Comparison of ENCODE assay signal across 8 mouse cellular contexts in the genomic region with DNA sequence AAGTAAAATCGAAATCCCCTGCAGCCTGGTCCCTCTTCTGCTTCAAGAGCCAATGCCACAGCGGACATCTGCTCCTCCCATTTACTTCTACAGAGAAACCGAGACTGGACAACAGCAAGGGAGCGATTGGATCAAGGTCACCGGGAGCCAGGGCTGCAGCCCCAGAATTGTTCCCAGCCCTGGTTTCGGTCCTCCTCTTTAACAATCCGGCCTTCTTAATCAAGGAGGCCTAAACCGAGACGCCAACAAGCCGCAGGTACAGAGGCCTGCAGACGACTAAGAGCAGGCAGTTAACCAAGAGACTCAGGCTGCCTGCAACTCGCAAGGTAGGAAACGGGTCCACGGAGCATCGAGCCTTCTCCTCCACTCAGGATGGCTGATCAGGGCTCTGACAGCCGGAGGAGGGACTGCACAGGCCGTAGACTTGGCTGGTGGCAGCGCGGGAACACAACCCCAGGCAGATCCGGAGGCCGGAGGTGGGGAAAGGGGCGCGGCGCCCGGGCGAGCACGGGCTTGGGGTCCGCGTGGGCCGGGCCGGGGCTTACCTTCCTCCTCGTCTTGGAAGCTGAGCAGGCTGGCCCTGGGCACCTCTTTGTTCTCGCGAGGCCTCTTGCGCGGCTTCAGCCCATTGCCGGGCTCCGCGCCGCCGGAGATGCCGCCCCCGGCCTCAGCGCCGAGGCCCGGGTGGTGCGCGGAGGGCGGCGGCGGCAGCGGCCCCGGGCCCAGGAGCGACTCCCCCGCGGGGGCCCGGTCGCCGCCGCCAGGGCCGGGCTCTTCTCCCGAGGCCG. TPM values are rescaled to one million over a fixed set of nuclear protein-coding genes. Genes with fewer than 3 reads are reported as not detected.
DNase-seq lines count a peak whose midpoint lies in the region; ATAC-seq and TF ChIP-seq lines count a peak whose summit lies in the region.

No protein-coding gene starts in this region.

- peak; percentile 60 for ATAC-seq in frontal cortex, adult (ENCODE audit: low TSS enrichment)
- ATAC-seq in hindbrain, embryonic 14.5 days (ENCODE audit: low FRiP score): peak; percentile 65
- peak; percentile 36 for ATAC-seq in megakaryocyte, adult 5-6 weeks (ENCODE audit: poor library complexity, severe bottlenecking)

- peaks cover 17% of the 10 kb centered on the region for H3K4me1 ChIP-seq in hindbrain, embryonic 14.5 days (replicated peaks; ENCODE audit: control insufficient read depth, insufficient read depth, low read length)

- H3K36me3 ChIP-seq in hindbrain, embryonic 14.5 days (replicated peaks; ENCODE audit: control insufficient read depth, insufficient read depth): peaks cover 21% of the 10 kb centered on the region

- peak; percentile 70 for DNase-seq in NIH3T3 (ENCODE audit: low read depth)
- peak; percentile 46 for DNase-seq in cerebellum, adult 8-10 months
- DNase-seq in hindbrain, embryonic 14.5 days (ENCODE audit: low spot score): peak; percentile 41
- DNase-seq in left cerebral cortex, adult 2 months (ENCODE audit: extremely low spot score in 1 of 2, low spot score in 2 of 2): peak; percentile 56
- peak; percentile 41 for DNase-seq in right cerebral cortex, adult 18-20 months
- DNase-seq in urinary bladder, postnatal 25 days (ENCODE audit: low spot score): peak; percentile 46

- H3K4me2 ChIP-seq in hindbrain, embryonic 14.5 days (replicated peaks): peak overlapping the region; percentile 73

- H3K9ac ChIP-seq in hindbrain, embryonic 14.5 days: peak overlapping the region; percentile 99

- no peak for TF ChIP-seq CTCF in left cerebral cortex, adult 2 months (IDR thresholded peaks at IDR 0.05)

- H3K27me3 ChIP-seq in hindbrain, embryonic 14.5 days (ENCODE audit: control insufficient read depth, insufficient read depth, low read length): no peaks in the 10 kb centered on the region

- WGBS in hindbrain, embryonic 14.5 days: under 1% methylated on average over 59 of the region's 63 CpGs

- peak overlapping the region; percentile 95 for H3K27ac ChIP-seq in hindbrain, embryonic 14.5 days
- H3K27ac ChIP-seq in left cerebral cortex, adult 2 months: peak overlapping the region; percentile 96

- peak overlapping the region; percentile 99 for H3K4me3 ChIP-seq in hindbrain, embryonic 14.5 days (replicated peaks; ENCODE audit: low read length)
- peak overlapping the region; percentile 92 for H3K4me3 ChIP-seq in left cerebral cortex, adult 2 months

- intact Hi-C loops in left cerebral cortex, adult 2 months (cut with DNase I): loop anchor here (1.0 to 10.0 kb wide), 4 partner anchors 13 to 601 kb away; partner anchors contain the start of genes Gart, Son and Synj1

- no peaks in the 10 kb centered on the region for H3K9me3 ChIP-seq in hindbrain, embryonic 14.5 days (ENCODE audit: control insufficient read depth, low read length)

RNA-seq across cellular contexts. Expression of gene Paxbp1, which starts 0.7 kb away (rescaled TPM):
- polyA plus RNA-seq in hindbrain, embryonic 14.5 days (2014; fragmentation: Nextera tagmentation; extraction: Ambion mirVana): 64.7 and 71.6 TPM in 2 replicates
- total RNA-seq in left cerebral cortex, adult 2 months (2021): 10 to 100 TPM; 66.1 to 76.5 TPM
- 71.3 and 81.9 TPM in 2 replicates for total RNA-seq in megakaryocyte, adult 5-6 weeks (2015)
- 68.3 and 79.2 TPM in 2 replicates for total RNA-seq in megakaryocyte, adult 5-6 weeks (2017)

RNA-seq across cellular contexts. Expression of gene Synj1, which starts 32.5 kb away (rescaled TPM):
- 69.2 and 75.0 TPM in 2 replicates for polyA plus RNA-seq in hindbrain, embryonic 14.5 days (2014; fragmentation: Nextera tagmentation; extraction: Ambion mirVana)
- total RNA-seq in left cerebral cortex, adult 2 months (2021): 100 to 1,000 TPM; 339 TPM
- 95.7 and 105 TPM in 2 replicates for total RNA-seq in megakaryocyte, adult 5-6 weeks (2015)
- total RNA-seq in megakaryocyte, adult 5-6 weeks (2017): 44.6 and 61.5 TPM in 2 replicates

RNA-seq across cellular contexts. Expression of gene 4932438H23Rik, which starts 51.3 kb away (rescaled TPM):
- polyA plus RNA-seq in hindbrain, embryonic 14.5 days (2014; fragmentation: Nextera tagmentation; extraction: Ambion mirVana): 0.76 and 1.5 TPM in 2 replicates
- total RNA-seq in left cerebral cortex, adult 2 months (2021): under 1 TPM; 0.72 to 0.91 TPM
- 0.09 TPM in 1 of 2 replicates, not detected in the other for total RNA-seq in megakaryocyte, adult 5-6 weeks (2015)
- total RNA-seq in megakaryocyte, adult 5-6 weeks (2017): 0.12 and 0.15 TPM in 2 replicates

Comparison
In these comparisons a context has a peak if more than half of its experiments do, and no peak if none do; other contexts are left out.
1. Peak in every context shown above with its lines: DNase-seq, ATAC-seq, H3K4me3 ChIP-seq and H3K27ac ChIP-seq.